Comparison of ENCODE assay signal across 8 mouse cellular contexts in genomic region chr14:119040253-119040652, GRCm38 (mm10). TPM values are rescaled to one million over a fixed set of nuclear protein-coding genes. Genes with fewer than 3 reads are reported as not detected.
DNase-seq lines count a peak whose midpoint lies in the region; ATAC-seq lines count a peak whose summit lies in the region.

No protein-coding gene starts in this region.

- H3K4me1 ChIP-seq in hindbrain, embryonic 11.5 days (replicated peaks; ENCODE audit: control insufficient read depth, insufficient read depth, low read length), result no peaks in the 10 kb centered on the region
- H3K4me1 ChIP-seq in hindbrain, embryonic 13.5 days (replicated peaks), result no peaks in the 10 kb centered on the region
- no peaks in the 10 kb centered on the region for H3K4me1 ChIP-seq in midbrain, embryonic 15.5 days

- H3K4me2 ChIP-seq in hindbrain, embryonic 11.5 days (replicated peaks; ENCODE audit: low read depth, low read length), result no peak overlapping the region
- no peak overlapping the region for H3K4me2 ChIP-seq in hindbrain, embryonic 13.5 days
- no peak overlapping the region for H3K4me2 ChIP-seq in midbrain, embryonic 15.5 days

- ATAC-seq in hindbrain, embryonic 11.5 days (ENCODE audit: low FRiP score), result no peak
- ATAC-seq in hindbrain, embryonic 13.5 days (ENCODE audit: low FRiP score), result no peak
- ATAC-seq in midbrain, embryonic 15.5 days (replicated peaks), result peak; percentile 54; the same call in 1 of the 2 replicates

- WGBS in hindbrain, embryonic 11.5 days, result 62% methylated on average over 1 of the region's 1 CpGs
- 62% methylated on average over 1 of the region's 1 CpGs for WGBS in hindbrain, embryonic 13.5 days
- WGBS in midbrain, embryonic 15.5 days, result 67% methylated on average over 1 of the region's 1 CpGs

- no peaks in the 10 kb centered on the region for H3K27me3 ChIP-seq in hindbrain, embryonic 11.5 days (ENCODE audit: control insufficient read depth, insufficient read depth, low read length)
- no peaks in the 10 kb centered on the region for H3K27me3 ChIP-seq in hindbrain, embryonic 13.5 days
- no peaks in the 10 kb centered on the region for H3K27me3 ChIP-seq in midbrain, embryonic 15.5 days (replicated peaks)

- H3K9ac ChIP-seq in hindbrain, embryonic 11.5 days (ENCODE audit: low read depth, low read length), result no peak overlapping the region
- H3K9ac ChIP-seq in hindbrain, embryonic 13.5 days, result no peak overlapping the region
- no peak overlapping the region for H3K9ac ChIP-seq in midbrain, embryonic 15.5 days

- H3K9me3 ChIP-seq in hindbrain, embryonic 11.5 days (ENCODE audit: control insufficient read depth, low read length), result no peaks in the 10 kb centered on the region
- H3K9me3 ChIP-seq in hindbrain, embryonic 13.5 days, result no peaks in the 10 kb centered on the region
- no peaks in the 10 kb centered on the region for H3K9me3 ChIP-seq in midbrain, embryonic 15.5 days

- H3K36me3 ChIP-seq in hindbrain, embryonic 11.5 days (ENCODE audit: control insufficient read depth, insufficient read depth, low read length), result no peaks in the 10 kb centered on the region
- H3K36me3 ChIP-seq in hindbrain, embryonic 13.5 days, result peaks cover 26% of the 10 kb centered on the region
- H3K36me3 ChIP-seq in midbrain, embryonic 15.5 days (replicated peaks), result no peaks in the 10 kb centered on the region; the same call in 1 of the 2 replicates

- peak; percentile 57 for DNase-seq in hindbrain, embryonic 11.5 days (ENCODE audit: low spot score)
- peak; percentile 44 for DNase-seq in A20 (ENCODE audit: low read depth, low spot score)
- DNase-seq in adipocyte (ENCODE audit: low spot score), result peak; percentile 20
- peak; percentile 53 for DNase-seq in embryo, embryonic 11 days
- DNase-seq in kidney, postnatal 10 days, result peak; percentile 71
- no peak for DNase-seq in gastrocnemius, postnatal 25 days

- H3K4me3 ChIP-seq in hindbrain, embryonic 11.5 days (ENCODE audit: low read depth, low read length), result no peak overlapping the region
- H3K4me3 ChIP-seq in hindbrain, embryonic 13.5 days, result no peak overlapping the region
- no peak overlapping the region for H3K4me3 ChIP-seq in midbrain, embryonic 15.5 days

- no peak overlapping the region for H3K27ac ChIP-seq in hindbrain, embryonic 11.5 days (ENCODE audit: low read depth, low read length)
- no peak overlapping the region for H3K27ac ChIP-seq in hindbrain, embryonic 13.5 days
- no peak overlapping the region for H3K27ac ChIP-seq in midbrain, embryonic 15.5 days

RNA-seq across cellular contexts. Expression of gene Uggt2, which starts 59.0 kb away (rescaled TPM):
- polyA plus RNA-seq in hindbrain, embryonic 11.5 days (2014; fragmentation: Nextera tagmentation; extraction: Ambion mirVana), result 17.2 and 21.9 TPM in 2 replicates
- 18.5 and 22.2 TPM in 2 replicates for polyA plus RNA-seq in hindbrain, embryonic 13.5 days (2015; fragmentation: Nextera tagmentation; extraction: Ambion mirVana)
- polyA plus RNA-seq in midbrain, embryonic 15.5 days (2015; fragmentation: Nextera tagmentation; extraction: Ambion mirVana), result 18.1 and 22.8 TPM in 2 replicates
- total RNA-seq in gastrocnemius, postnatal 25 days (2021), result 1 to 10 TPM; 6.5 to 7.3 TPM
